Mouse (Mus musculus): ENCODE results near the gene Arhgdia. TPM values are rescaled to one million over a fixed set of nuclear protein-coding genes. Genes with fewer than 3 reads are reported as not detected.
A peak's percentile ranks its signal among the peaks of the same experiment; 100 is the strongest.
"Not testable (repeated sequence)": the region's sequence is repeated elsewhere in the genome, so short reads cannot be mapped to it uniquely, and the experiment has no call there.

Arhgdia gene
- total RNA-seq, 1 experiment from 2014 or later, result 163 TPM

- no peak for ATAC-seq (replicated peaks; ENCODE audit: insufficient number of reproducible peaks, low FRiP score, low TSS enrichment, poor library complexity, severe bottlenecking)
These were observed 34.3 kb upstream of the Arhgdia start for GRCm38 (mm10) chr11:120615606-120616203.

- ATAC-seq (replicated peaks; ENCODE audit: insufficient number of reproducible peaks, low FRiP score, low TSS enrichment, poor library complexity, severe bottlenecking), result no peak
These were observed 33.7 kb upstream of the Arhgdia start for GRCm38 (mm10) chr11:120615167-120615566.

GRCm38 (mm10) chr11:120613976-120614375 is 32.6 kb upstream of the Arhgdia start:
- no peak for ATAC-seq (replicated peaks; ENCODE audit: insufficient number of reproducible peaks, low FRiP score, low TSS enrichment, poor library complexity, severe bottlenecking)

- ATAC-seq (replicated peaks; ENCODE audit: insufficient number of reproducible peaks, low FRiP score, low TSS enrichment, poor library complexity, severe bottlenecking), result no peak
These were observed 32.1 kb upstream of the Arhgdia start for GRCm38 (mm10) chr11:120613481-120613972.

GRCm38 (mm10) chr11:120612763-120613162 is 31.3 kb upstream of the Arhgdia start:
- peak; percentile 69 for ATAC-seq (replicated peaks; ENCODE audit: insufficient number of reproducible peaks, low FRiP score, low TSS enrichment, poor library complexity, severe bottlenecking)

GRCm38 (mm10) chr11:120610477-120611046 is 29.1 kb upstream of the Arhgdia start:
- no peak for ATAC-seq (replicated peaks; ENCODE audit: insufficient number of reproducible peaks, low FRiP score, low TSS enrichment, poor library complexity, severe bottlenecking)

- ATAC-seq (replicated peaks; ENCODE audit: insufficient number of reproducible peaks, low FRiP score, low TSS enrichment, poor library complexity, severe bottlenecking), result no peak
These were observed 27.8 kb upstream of the Arhgdia start for GRCm38 (mm10) chr11:120609250-120609649.

GRCm38 (mm10) chr11:120608241-120609034 is 27.0 kb upstream of the Arhgdia start, which contains the start of gene Npb:
Npb (plus strand) TSS chr11:120608477.
- ATAC-seq (replicated peaks; ENCODE audit: insufficient number of reproducible peaks, low FRiP score, low TSS enrichment, poor library complexity, severe bottlenecking), result no peak

- ATAC-seq (replicated peaks; ENCODE audit: insufficient number of reproducible peaks, low FRiP score, low TSS enrichment, poor library complexity, severe bottlenecking), result no peak
These were observed 25.3 kb upstream of the Arhgdia start for GRCm38 (mm10) chr11:120606764-120607163.

GRCm38 (mm10) chr11:120605667-120606066 is 24.2 kb upstream of the Arhgdia start:
- no peak for ATAC-seq (replicated peaks; ENCODE audit: insufficient number of reproducible peaks, low FRiP score, low TSS enrichment, poor library complexity, severe bottlenecking)

- no peak for ATAC-seq (replicated peaks; ENCODE audit: insufficient number of reproducible peaks, low FRiP score, low TSS enrichment, poor library complexity, severe bottlenecking)
These were observed 22.1 kb upstream of the Arhgdia start for GRCm38 (mm10) chr11:120603545-120603944.

GRCm38 (mm10) chr11:120600716-120601115 is 19.3 kb upstream of the Arhgdia start:
- ATAC-seq (replicated peaks; ENCODE audit: insufficient number of reproducible peaks, low FRiP score, low TSS enrichment, poor library complexity, severe bottlenecking), result no peak

- ATAC-seq (replicated peaks; ENCODE audit: insufficient number of reproducible peaks, low FRiP score, low TSS enrichment, poor library complexity, severe bottlenecking), result no peak
These were observed 17.6 kb upstream of the Arhgdia start for GRCm38 (mm10) chr11:120598990-120599549.

- ATAC-seq (replicated peaks; ENCODE audit: insufficient number of reproducible peaks, low FRiP score, low TSS enrichment, poor library complexity, severe bottlenecking), result peak; percentile 89
These were observed 17.0 kb upstream of the Arhgdia start, which contains the start of the genes Alyref and Anapc11 for GRCm38 (mm10) chr11:120598283-120598989. Alyref (minus strand) TSS chr11:120598365. Anapc11 (plus strand) TSS chr11:120598421.

GRCm38 (mm10) chr11:120597240-120598235 is 16.1 kb upstream of the Arhgdia start:
- no peak for ATAC-seq (replicated peaks; ENCODE audit: insufficient number of reproducible peaks, low FRiP score, low TSS enrichment, poor library complexity, severe bottlenecking)

- no peak for ATAC-seq (replicated peaks; ENCODE audit: insufficient number of reproducible peaks, low FRiP score, low TSS enrichment, poor library complexity, severe bottlenecking)
These were observed 7.1 kb upstream of the Arhgdia start for GRCm38 (mm10) chr11:120588531-120588930.

GRCm38 (mm10) chr11:120583937-120584336 is 2.5 kb upstream of the Arhgdia start:
- no peak for ATAC-seq (replicated peaks; ENCODE audit: insufficient number of reproducible peaks, low FRiP score, low TSS enrichment, poor library complexity, severe bottlenecking)

GRCm38 (mm10) chr11:120582982-120583293 is 1.5 kb upstream of the Arhgdia start:
- ATAC-seq (replicated peaks; ENCODE audit: insufficient number of reproducible peaks, low FRiP score, low TSS enrichment, poor library complexity, severe bottlenecking), result not testable (repeated sequence)
